Mouse (Mus musculus): ENCODE results near the gene Kcnh4. TPM values are rescaled to one million over a fixed set of nuclear protein-coding genes. Genes with fewer than 3 reads are reported as not detected.

Gene Kcnh4
- polyA plus RNA-seq, 2 experiments: 0.09 TPM; not detected in 1

DNA sequence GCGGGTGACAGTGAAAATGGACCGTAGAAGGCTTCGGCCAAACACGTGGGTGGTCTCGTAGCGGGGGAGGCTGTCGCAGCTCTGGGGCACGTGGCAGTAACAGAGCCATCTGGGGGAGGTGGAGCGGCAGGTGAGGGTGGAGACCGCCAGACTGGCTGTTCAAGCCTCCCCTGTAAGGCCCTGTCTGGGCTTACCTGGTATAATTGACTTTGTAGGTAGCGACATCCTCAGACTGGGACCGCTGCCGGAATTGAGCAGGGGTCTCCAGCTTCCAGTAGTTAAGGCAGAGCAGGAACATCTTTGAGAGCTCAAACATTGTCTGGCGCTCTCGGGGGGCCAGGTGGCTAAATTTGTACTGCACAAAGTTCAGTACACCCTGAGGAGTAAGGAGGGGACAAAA, 49.2 kb downstream of the Kcnh4 start:
- Histone ChIP-seq H3K27me3 (ENCODE audit: control insufficient read depth, insufficient read depth, low read length) (no peaks in the 10 kb centered on the region), H3K9ac (ENCODE audit: low read depth, low read length, severe bottlenecking) (no peak overlapping the region), H3K36me3 (ENCODE audit: control insufficient read depth, insufficient read depth, low read length) (peaks cover 56% of the 10 kb centered on the region), H3K27ac (replicated peaks; ENCODE audit: low read depth, low read length) (no peak overlapping the region), H3K4me3 (replicated peaks; ENCODE audit: low read length) (no peak overlapping the region), H3K4me1 (ENCODE audit: control insufficient read depth, insufficient read depth, low read length) (peaks cover 23% of the 10 kb centered on the region), H3K9me3 (ENCODE audit: control insufficient read depth, low read length) (no peaks in the 10 kb centered on the region), H3K4me2 (replicated peaks; ENCODE audit: low read depth, low read length, severe bottlenecking) (no peak overlapping the region)
- DNase-seq (ENCODE audit: low spot score) (no peak), ATAC-seq (ENCODE audit: low FRiP score, low read depth) (no peak)
- TF ChIP-seq POLR2A (IDR thresholded peaks at IDR 0.05; ENCODE audit: borderline replicate concordance, extremely low read depth, insufficient read depth, insufficient read length): no peak
- WGBS: 89% methylated on average over 15 of the region's 15 CpGs

GRCm38 (mm10) chr11:100709201-100709810, 50.4 kb downstream of the Kcnh4 start:
- TF ChIP-seq POLR2A (IDR thresholded peaks at IDR 0.05; ENCODE audit: borderline replicate concordance, extremely low read depth, insufficient read depth, insufficient read length): no peak
- WGBS: 96% methylated on average over 9 of the region's 9 CpGs
- H3K9me3 ChIP-seq (ENCODE audit: control insufficient read depth, low read length): no peaks in the 10 kb centered on the region

GRCm38 (mm10) chr11:100705095-100705747, 54.5 kb downstream of the Kcnh4 start:
- WGBS: 91% methylated on average over 23 of the region's 23 CpGs
- ATAC-seq (ENCODE audit: low FRiP score, low read depth) (no peak), DNase-seq (ENCODE audit: low spot score) (no peak)
- Histone ChIP-seq H3K27ac (replicated peaks; ENCODE audit: low read depth, low read length) (no peak overlapping the region), H3K27me3 (ENCODE audit: control insufficient read depth, insufficient read depth, low read length) (no peaks in the 10 kb centered on the region), H3K36me3 (ENCODE audit: control insufficient read depth, insufficient read depth, low read length) (peaks cover 59% of the 10 kb centered on the region), H3K9ac (ENCODE audit: low read depth, low read length, severe bottlenecking) (no peak overlapping the region), H3K4me2 (replicated peaks; ENCODE audit: low read depth, low read length, severe bottlenecking) (no peak overlapping the region), H3K4me1 (ENCODE audit: control insufficient read depth, insufficient read depth, low read length) (peaks cover 5% of the 10 kb centered on the region; the same call in 1 of the 2 replicates), H3K9me3 (ENCODE audit: control insufficient read depth, low read length) (no peaks in the 10 kb centered on the region), H3K4me3 (replicated peaks; ENCODE audit: low read length) (no peak overlapping the region)
- no peak for TF ChIP-seq POLR2A (IDR thresholded peaks at IDR 0.05; ENCODE audit: borderline replicate concordance, extremely low read depth, insufficient read depth, insufficient read length)

More at GRCm38 (mm10) chr11:100709201-100709810, 50.4 kb downstream of the Kcnh4 start:
- no peak overlapping the region for H3K4me2 ChIP-seq (replicated peaks; ENCODE audit: low read depth, low read length, severe bottlenecking)
- peaks cover 23% of the 10 kb centered on the region for H3K4me1 ChIP-seq (ENCODE audit: control insufficient read depth, insufficient read depth, low read length)
- no peaks in the 10 kb centered on the region for H3K27me3 ChIP-seq (ENCODE audit: control insufficient read depth, insufficient read depth, low read length)
- no peak overlapping the region for H3K27ac ChIP-seq (replicated peaks; ENCODE audit: low read depth, low read length)
- ATAC-seq (ENCODE audit: low FRiP score, low read depth) (no peak), DNase-seq (ENCODE audit: low spot score) (no peak)
- peaks cover 64% of the 10 kb centered on the region for H3K36me3 ChIP-seq (ENCODE audit: control insufficient read depth, insufficient read depth, low read length)
- no peak overlapping the region for H3K9ac ChIP-seq (ENCODE audit: low read depth, low read length, severe bottlenecking)
- H3K4me3 ChIP-seq (replicated peaks; ENCODE audit: low read length): no peak overlapping the region

DNA sequence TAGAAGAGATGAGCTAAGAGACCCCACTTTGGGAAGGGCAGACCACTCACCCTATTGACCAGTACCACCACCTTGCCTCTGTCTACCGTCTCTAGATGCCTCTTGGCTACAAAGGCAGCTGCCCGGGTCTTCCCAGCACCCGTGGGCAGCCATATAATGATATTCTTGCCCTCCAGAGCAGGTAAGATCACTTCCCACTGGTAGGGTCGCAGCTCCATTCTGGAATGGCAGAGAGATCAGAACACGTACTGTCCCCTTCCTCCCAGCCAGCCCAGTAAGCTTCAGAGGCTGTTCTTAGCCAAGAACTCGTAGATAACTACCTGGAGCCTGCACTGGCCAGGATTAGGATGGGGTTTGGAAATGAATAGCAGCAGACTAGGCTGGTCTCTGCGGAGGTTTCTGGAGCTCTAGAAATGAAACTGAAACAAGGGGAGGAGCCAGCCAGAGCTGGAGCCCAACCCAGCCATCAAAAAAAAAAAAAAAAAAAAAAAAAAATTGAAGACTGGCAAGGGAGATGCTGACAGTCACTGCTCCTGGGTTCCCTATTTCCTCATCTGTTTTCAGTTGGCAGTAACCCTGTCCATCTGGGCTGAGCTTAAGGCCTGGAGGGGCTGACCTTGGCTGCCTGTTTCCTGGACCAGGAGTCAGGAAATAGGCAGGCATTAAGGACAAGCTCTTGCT, 55.8 kb downstream of the Kcnh4 start, which contains the start of gene Dhx58:
Dhx58 (minus strand) TSS at position 421 of the 681 bp plus-strand sequence.
- no peak within 1 kb of the TSS for H3K4me2 ChIP-seq (replicated peaks; ENCODE audit: low read depth, low read length, severe bottlenecking)
- H3K4me3 ChIP-seq (replicated peaks; ENCODE audit: low read length): no peak within 1 kb of the TSS
- no peaks in the 10 kb centered on the region for H3K27me3 ChIP-seq (ENCODE audit: control insufficient read depth, insufficient read depth, low read length)
- TF ChIP-seq POLR2A (IDR thresholded peaks at IDR 0.05; ENCODE audit: borderline replicate concordance, extremely low read depth, insufficient read depth, insufficient read length): no peak
- H3K9me3 ChIP-seq (ENCODE audit: control insufficient read depth, low read length): no peaks in the 10 kb centered on the region
- H3K36me3 ChIP-seq (ENCODE audit: control insufficient read depth, insufficient read depth, low read length): peaks cover 48% of the 10 kb centered on the region
- ATAC-seq (ENCODE audit: low FRiP score, low read depth): no peak
- 55% methylated on average over 7 of the region's 7 CpGs for WGBS
- H3K4me1 ChIP-seq (ENCODE audit: control insufficient read depth, insufficient read depth, low read length): peaks cover 5% of the 10 kb centered on the region; the same call in 1 of the 2 replicates
- no peak within 1 kb of the TSS for H3K27ac ChIP-seq (replicated peaks; ENCODE audit: low read depth, low read length)
- no peak for DNase-seq (ENCODE audit: low spot score)
- H3K9ac ChIP-seq (ENCODE audit: low read depth, low read length, severe bottlenecking): no peak within 1 kb of the TSS

DNA sequence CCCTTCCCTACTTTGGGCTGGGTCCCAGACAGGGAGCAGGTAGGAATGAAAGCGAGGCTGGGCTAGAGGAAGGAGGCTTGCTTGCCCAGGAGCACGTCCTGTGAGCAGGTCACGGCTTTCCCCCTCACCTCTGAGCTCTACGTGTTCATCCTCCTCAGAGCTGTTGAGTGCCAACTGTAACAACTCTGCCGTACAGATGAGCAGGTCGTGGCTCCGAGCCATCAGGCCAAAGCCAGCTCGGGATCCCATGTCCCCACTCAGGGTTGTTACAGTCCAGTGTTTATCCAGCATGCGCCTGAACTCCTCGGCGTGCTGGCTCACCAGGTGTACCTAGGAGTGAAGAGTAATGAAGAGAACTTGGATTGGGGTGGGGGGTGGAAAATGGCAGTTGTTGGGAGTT, 56.4 kb downstream of the Kcnh4 start:
- WGBS: 65% methylated on average over 11 of the region's 11 CpGs
- Histone ChIP-seq H3K36me3 (ENCODE audit: control insufficient read depth, insufficient read depth, low read length) (peaks cover 41% of the 10 kb centered on the region), H3K27me3 (ENCODE audit: control insufficient read depth, insufficient read depth, low read length) (no peaks in the 10 kb centered on the region), H3K4me2 (replicated peaks; ENCODE audit: low read depth, low read length, severe bottlenecking) (no peak overlapping the region), H3K9ac (ENCODE audit: low read depth, low read length, severe bottlenecking) (no peak overlapping the region), H3K4me3 (replicated peaks; ENCODE audit: low read length) (no peak overlapping the region), H3K4me1 (ENCODE audit: control insufficient read depth, insufficient read depth, low read length) (peaks cover 5% of the 10 kb centered on the region; the same call in 1 of the 2 replicates), H3K9me3 (ENCODE audit: control insufficient read depth, low read length) (no peaks in the 10 kb centered on the region), H3K27ac (replicated peaks; ENCODE audit: low read depth, low read length) (no peak overlapping the region)
- TF ChIP-seq POLR2A (IDR thresholded peaks at IDR 0.05; ENCODE audit: borderline replicate concordance, extremely low read depth, insufficient read depth, insufficient read length): no peak
- ATAC-seq (ENCODE audit: low FRiP score, low read depth) (no peak), DNase-seq (ENCODE audit: low spot score) (no peak)
